Mouse (Mus musculus) embryonic facial prominence, embryonic 11.5 days (tissue): ENCODE data around the gene Hcn1. TPM values are rescaled to one million over a fixed set of nuclear protein-coding genes. Genes with fewer than 3 reads are reported as not detected.

Experiments used
- ATAC-seq: fragments of 200-750 bp; cut with Nextera tagmentation; replicated peaks from 2 replicates; pipeline ENCODE4 v1.8.0; 2017; ENCODE audit warnings: low read depth; ENCODE audit not compliant: insufficient number of reproducible peaks, low FRiP score, low TSS enrichment
- DNase-seq: peaks from one replicate; pipeline ENCODE4 v3.0.0-alpha.2; 2015; ENCODE audit warnings: low spot score
- H3K27ac ChIP-seq: fragments of 300-500 bp; sonication (generic); replicated peaks from 2 replicates; pipeline ENCODE4 v1.5.1; 2014; ENCODE audit warnings: mild to moderate bottlenecking, low read depth, low read length, control low read depth
- H3K27me3 ChIP-seq: fragments of 300-500 bp; sonication (generic); 2 replicates; pipeline ENCODE4 v1.6.1; 2014; ENCODE audit warnings: mild to moderate bottlenecking, low read length, moderate library complexity, mixed read lengths; ENCODE audit not compliant: control insufficient read depth, insufficient read depth
- H3K36me3 ChIP-seq: fragments of 300-500 bp; sonication (generic); replicated peaks from 2 replicates; pipeline ENCODE4 v1.6.1; 2014; ENCODE audit warnings: low read depth, mild to moderate bottlenecking, low read length, moderate library complexity, mixed read lengths; ENCODE audit not compliant: control insufficient read depth, insufficient read depth
- H3K4me1 ChIP-seq: fragments of 300-500 bp; sonication (generic); 2 replicates; pipeline ENCODE4 v1.6.1; 2014; ENCODE audit warnings: low read length, mixed read lengths; ENCODE audit not compliant: control insufficient read depth, insufficient read depth
- H3K4me2 ChIP-seq: fragments of 300-500 bp; sonication (generic); 2 replicates; pipeline ENCODE4 v1.6.1; 2014; ENCODE audit warnings: low read depth, mild to moderate bottlenecking, control low read depth, low read length, moderate library complexity
- H3K4me3 ChIP-seq: fragments of 300-500 bp; sonication (generic); 2 replicates; pipeline ENCODE4 v1.5.1; 2014; ENCODE audit warnings: low read depth, low read length, control low read depth
- H3K9ac ChIP-seq: fragments of 300-500 bp; sonication (generic); replicated peaks from 2 replicates; pipeline ENCODE4 v1.6.1; 2014; ENCODE audit warnings: mild to moderate bottlenecking, control low read depth, low read length
- H3K9me3 ChIP-seq: fragments of 300-500 bp; sonication (generic); replicated peaks from 2 replicates; pipeline ENCODE4 v1.6.1; 2016; ENCODE audit warnings: mild to moderate bottlenecking, low read length, inconsistent platforms, mixed read lengths; ENCODE audit not compliant: control insufficient read depth
- WGBS: fragments of 180-500 bp; shearing (Covaris S2); extraction: QIAGEN DNeasy Blood & Tissue Kit; methylation state at CpG from one replicate; pipeline ENCODE4 v1.1.7; 2014; 5-methylcytosine and 5-hydroxymethylcytosine counted together
- polyA plus RNA-seq: library from polyadenylated mRNA; unstranded; fragments of >200 nt; fragmentation: Nextera tagmentation; extraction: Ambion mirVana; gene quantifications from 2 replicates; pipeline ENCODE4 v1.2.1, GENCODE M21; 2014

Hcn1 gene
- polyA plus RNA-seq, 1 experiment from 2014 or later, result 0.06 TPM

- no peak overlapping the region for H3K27ac ChIP-seq
Observed at GRCm38 (mm10) chr13:117958496-117959421, 356.6 kb downstream of the Hcn1 start.

GRCm38 (mm10) chr13:117964620-117965019 is 362.5 kb downstream of the Hcn1 start:
- H3K9ac ChIP-seq, result no peak overlapping the region
- H3K9me3 ChIP-seq, result no peaks in the 10 kb centered on the region
- no peak overlapping the region for H3K27ac ChIP-seq
- ATAC-seq (no peak), DNase-seq (no peak)
- no peaks in the 10 kb centered on the region for H3K36me3 ChIP-seq
- H3K4me3 ChIP-seq, result no peak overlapping the region
- no peak overlapping the region for H3K4me2 ChIP-seq
- H3K27me3 ChIP-seq, result no peaks in the 10 kb centered on the region
- H3K4me1 ChIP-seq, result no peaks in the 10 kb centered on the region

More at GRCm38 (mm10) chr13:117958496-117959421, 356.6 kb downstream of the Hcn1 start:
- peak; percentile 63 for DNase-seq
- H3K27me3 ChIP-seq, result no peaks in the 10 kb centered on the region
- no peak overlapping the region for H3K9ac ChIP-seq
- peak overlapping the region; percentile 19 for H3K4me2 ChIP-seq
- no peaks in the 10 kb centered on the region for H3K9me3 ChIP-seq
- ATAC-seq, result peak; percentile 90
- H3K4me1 ChIP-seq, result no peaks in the 10 kb centered on the region
- H3K4me3 ChIP-seq, result 0 out of 2 replicates have a peak overlapping the region, but pooled peaks have one; percentile 0
- 10% methylated on average over 18 of the region's 18 CpGs for WGBS
- H3K36me3 ChIP-seq, result no peaks in the 10 kb centered on the region

- no peak overlapping the region for H3K9ac ChIP-seq
- no peak overlapping the region for H3K4me3 ChIP-seq
- peak; percentile 75; the same call in 1 of the 2 replicates for ATAC-seq
- no peaks in the 10 kb centered on the region for H3K27me3 ChIP-seq
- no peak overlapping the region for H3K27ac ChIP-seq
- no peaks in the 10 kb centered on the region for H3K9me3 ChIP-seq
- 61% methylated on average over 7 of the region's 7 CpGs for WGBS
- no peaks in the 10 kb centered on the region for H3K4me1 ChIP-seq
- no peak for DNase-seq
- no peaks in the 10 kb centered on the region for H3K36me3 ChIP-seq
- H3K4me2 ChIP-seq, result no peak overlapping the region
Observed at GRCm38 (mm10) chr13:117975382-117975781, 373.3 kb downstream of the Hcn1 start.

GRCm38 (mm10) chr13:117975823-117976222 is 373.7 kb downstream of the Hcn1 start:
- 68% methylated on average over 10 of the region's 10 CpGs for WGBS
- no peaks in the 10 kb centered on the region for H3K4me1 ChIP-seq
- H3K27me3 ChIP-seq, result no peaks in the 10 kb centered on the region
- DNase-seq, result no peak
- no peak overlapping the region for H3K9ac ChIP-seq
- H3K9me3 ChIP-seq, result no peaks in the 10 kb centered on the region
- no peaks in the 10 kb centered on the region for H3K36me3 ChIP-seq
- no peak overlapping the region for H3K4me2 ChIP-seq
- H3K4me3 ChIP-seq, result no peak overlapping the region
- no peak overlapping the region for H3K27ac ChIP-seq
- ATAC-seq, result no peak

GRCm38 (mm10) chr13:117984339-117984738 is 382.2 kb downstream of the Hcn1 start:
- Histone ChIP-seq H3K4me3 (no peak overlapping the region), H3K4me1 (no peaks in the 10 kb centered on the region), H3K36me3 (no peaks in the 10 kb centered on the region), H3K4me2 (no peak overlapping the region), H3K27ac (no peak overlapping the region), H3K9ac (no peak overlapping the region), H3K9me3 (no peaks in the 10 kb centered on the region), H3K27me3 (no peaks in the 10 kb centered on the region)
- DNase-seq (peak; percentile 63), ATAC-seq (no peak)
- 36% methylated on average over 2 of the region's 2 CpGs for WGBS

- no peaks in the 10 kb centered on the region for H3K27me3 ChIP-seq
- DNase-seq (no peak), ATAC-seq (no peak)
- 89% methylated on average over 2 of the region's 2 CpGs for WGBS
- no peak overlapping the region for H3K4me2 ChIP-seq
- no peak overlapping the region for H3K9ac ChIP-seq
- H3K4me1 ChIP-seq, result no peaks in the 10 kb centered on the region
- no peaks in the 10 kb centered on the region for H3K9me3 ChIP-seq
- no peak overlapping the region for H3K27ac ChIP-seq
- no peaks in the 10 kb centered on the region for H3K36me3 ChIP-seq
- no peak overlapping the region for H3K4me3 ChIP-seq
Observed at GRCm38 (mm10) chr13:117999767-118000488, 397.8 kb downstream of the Hcn1 start.

GRCm38 (mm10) chr13:118000538-118000937 is 398.4 kb downstream of the Hcn1 start:
- no peak overlapping the region for H3K27ac ChIP-seq
- DNase-seq, result no peak

GRCm38 (mm10) chr13:118021176-118021575 is 419.1 kb downstream of the Hcn1 start:
- Histone ChIP-seq H3K4me2 (no peak overlapping the region), H3K9ac (no peak overlapping the region), H3K27ac (no peak overlapping the region), H3K9me3 (no peaks in the 10 kb centered on the region), H3K4me3 (no peak overlapping the region), H3K27me3 (no peaks in the 10 kb centered on the region), H3K36me3 (no peaks in the 10 kb centered on the region), H3K4me1 (no peaks in the 10 kb centered on the region)
- ATAC-seq (no peak), DNase-seq (no peak)
- 69% methylated on average over 1 of the region's 1 CpGs for WGBS

More at GRCm38 (mm10) chr13:118000538-118000937, 398.4 kb downstream of the Hcn1 start:
- H3K4me3 ChIP-seq, result no peak overlapping the region
- no peaks in the 10 kb centered on the region for H3K27me3 ChIP-seq
- no peak overlapping the region for H3K9ac ChIP-seq
- ATAC-seq, result no peak
- no peaks in the 10 kb centered on the region for H3K36me3 ChIP-seq
- H3K4me2 ChIP-seq, result no peak overlapping the region
- no peaks in the 10 kb centered on the region for H3K4me1 ChIP-seq
- WGBS, result 85% methylated on average over 2 of the region's 2 CpGs
- no peaks in the 10 kb centered on the region for H3K9me3 ChIP-seq
